Mouse (Mus musculus) spleen, postnatal 10 days (tissue): ENCODE measurements around the gene 1110051M20Rik.
A peak's percentile ranks its signal among the peaks of the same experiment; 100 is the strongest.

Source experiments
- DNase-seq, 2 experiments: peaks; one replicate each; pipeline ENCODE4 v3.0.0; 2021 to 2022; ENCODE audit warnings: low spot score in 2 of 2

1110051M20Rik gene

GRCm38 (mm10) chr2:91457656-91458251 is 13.2 kb upstream of the 1110051M20Rik start:
- no peak for DNase-seq

- peak in 1 of 2 experiments; percentile 26 for DNase-seq
Observed at GRCm38 (mm10) chr2:91457259-91457655, 12.8 kb upstream of the 1110051M20Rik start, which contains the start of gene Lrp4. Gene Lrp4, plus strand, starts transcription at chr2:91457511.

GRCm38 (mm10) chr2:91456491-91457100 is 12.1 kb upstream of the 1110051M20Rik start:
- DNase-seq: no peak

GRCm38 (mm10) chr2:91455826-91456225 is 11.3 kb upstream of the 1110051M20Rik start:
- no peak for DNase-seq

- DNase-seq: no peak
Observed at GRCm38 (mm10) chr2:91454434-91454833, 9.9 kb upstream of the 1110051M20Rik start.

- no peak for DNase-seq
Observed at GRCm38 (mm10) chr2:91453231-91454075, 8.9 kb upstream of the 1110051M20Rik start.

- no peak for DNase-seq
Observed at GRCm38 (mm10) chr2:91452658-91453057, 8.2 kb upstream of the 1110051M20Rik start.

GRCm38 (mm10) chr2:91450316-91450715 is 5.8 kb upstream of the 1110051M20Rik start:
- no peak for DNase-seq

GRCm38 (mm10) chr2:91449662-91450061 is 5.2 kb upstream of the 1110051M20Rik start:
- no peak for DNase-seq

GRCm38 (mm10) chr2:91442241-91442640 is 2.3 kb downstream of the 1110051M20Rik start:
- no peak for DNase-seq

GRCm38 (mm10) chr2:91441715-91442114 is 2.8 kb downstream of the 1110051M20Rik start:
- DNase-seq: no peak

GRCm38 (mm10) chr2:91440686-91441085 is 3.8 kb downstream of the 1110051M20Rik start:
- DNase-seq: no peak

GRCm38 (mm10) chr2:91439876-91440275 is 4.6 kb downstream of the 1110051M20Rik start:
- DNase-seq: no peak

- DNase-seq: no peak
Observed at GRCm38 (mm10) chr2:91439271-91439670, 5.2 kb downstream of the 1110051M20Rik start.

- DNase-seq: no peak
Observed at GRCm38 (mm10) chr2:91437116-91437815, 7.2 kb downstream of the 1110051M20Rik start.

- no peak for DNase-seq
Observed at GRCm38 (mm10) chr2:91436713-91437112, 7.8 kb downstream of the 1110051M20Rik start.

- DNase-seq: no peak
Observed at GRCm38 (mm10) chr2:91430600-91430919, 13.9 kb downstream of the 1110051M20Rik start.

- DNase-seq: no peak
Observed at GRCm38 (mm10) chr2:91429915-91430599, 14.4 kb downstream of the 1110051M20Rik start.

- no peak for DNase-seq
Observed at GRCm38 (mm10) chr2:91429146-91429545, 15.4 kb downstream of the 1110051M20Rik start.

- no peak for DNase-seq
Observed at GRCm38 (mm10) chr2:91426321-91426720, 18.2 kb downstream of the 1110051M20Rik start.

GRCm38 (mm10) chr2:91424061-91424720 is 20.3 kb downstream of the 1110051M20Rik start:
- DNase-seq: no peak
